Mouse (Mus musculus) liver, embryonic 11.5 days (tissue): ENCODE measurements around the gene Svs3a. TPM values are rescaled to one million over a fixed set of nuclear protein-coding genes. Genes with fewer than 3 reads are reported as not detected.

Experiments
- polyA plus RNA-seq: library from polyadenylated mRNA; unstranded; fragments of >200 nt; fragmentation: Nextera tagmentation; extraction: Ambion mirVana; gene quantifications from 2 replicates; pipeline ENCODE4 v1.2.1, GENCODE M21; 2014

The Svs3a gene
- polyA plus RNA-seq, 1 experiment from 2014 or later, result not detected

Other genes starting within 250 kb of the Svs3a start
- 30.2 and 32.1 TPM in 2 replicates for gene Stk4, start 218.9 kb upstream of the Svs3a start, polyA plus RNA-seq
- gene Tomm34, start 218.1 kb upstream of the Svs3a start, polyA plus RNA-seq, result 57.1 and 58.0 TPM in 2 replicates
- 0.06 TPM in 1 of 2 replicates, not detected in the other for gene Kcns1, start 118.2 kb upstream of the Svs3a start, polyA plus RNA-seq
- not detected in 2 replicates for gene Wfdc5, start 106.5 kb upstream of the Svs3a start, polyA plus RNA-seq
- gene Wfdc12, start 98.7 kb upstream of the Svs3a start, polyA plus RNA-seq, result not detected in 2 replicates
- not detected in 2 replicates for gene Wfdc15a, start 89.1 kb upstream of the Svs3a start, polyA plus RNA-seq
- gene Wfdc15b, start 67.6 kb upstream of the Svs3a start, polyA plus RNA-seq, result not detected in 2 replicates
- gene Svs2, start 50.8 kb upstream of the Svs3a start, polyA plus RNA-seq, result not detected in 2 replicates
- not detected in 2 replicates for gene Svs3b, start 32.6 kb upstream of the Svs3a start, polyA plus RNA-seq
- not detected in 2 replicates for gene Svs4, start 10.8 kb upstream of the Svs3a start, polyA plus RNA-seq
- not detected in 2 replicates for gene Svs6, start 27.5 kb downstream of the Svs3a start, polyA plus RNA-seq
- gene Svs5, start 43.5 kb downstream of the Svs3a start, polyA plus RNA-seq, result not detected in 2 replicates
- gene Slpi, start 99.8 kb downstream of the Svs3a start, polyA plus RNA-seq, result 9.4 and 11.6 TPM in 2 replicates
- 0.04 and 0.12 TPM in 2 replicates for gene Rbpjl, start 113.9 kb downstream of the Svs3a start, polyA plus RNA-seq
- 0.14 and 0.32 TPM in 2 replicates for gene Matn4, start 115.9 kb downstream of the Svs3a start, polyA plus RNA-seq
- 38.9 and 39.2 TPM in 2 replicates for gene Sdc4, start 154.6 kb downstream of the Svs3a start, polyA plus RNA-seq
- gene Sys1, start 167.7 kb downstream of the Svs3a start, polyA plus RNA-seq, result 49.1 and 52.8 TPM in 2 replicates
- 4.4 and 7.4 TPM in 2 replicates for gene Gm20458, start 171.7 kb downstream of the Svs3a start, polyA plus RNA-seq
- not detected in 2 replicates for gene Trp53tg5, start 184.5 kb downstream of the Svs3a start, polyA plus RNA-seq
- 2.1 TPM in 2 replicates for gene Dbndd2, start 196.8 kb downstream of the Svs3a start, polyA plus RNA-seq
- gene Pigt, start 208.3 kb downstream of the Svs3a start, polyA plus RNA-seq, result 52.1 and 58.7 TPM in 2 replicates